9 mouse cellular contexts compared by ENCODE assay signal in the genomic region with DNA sequence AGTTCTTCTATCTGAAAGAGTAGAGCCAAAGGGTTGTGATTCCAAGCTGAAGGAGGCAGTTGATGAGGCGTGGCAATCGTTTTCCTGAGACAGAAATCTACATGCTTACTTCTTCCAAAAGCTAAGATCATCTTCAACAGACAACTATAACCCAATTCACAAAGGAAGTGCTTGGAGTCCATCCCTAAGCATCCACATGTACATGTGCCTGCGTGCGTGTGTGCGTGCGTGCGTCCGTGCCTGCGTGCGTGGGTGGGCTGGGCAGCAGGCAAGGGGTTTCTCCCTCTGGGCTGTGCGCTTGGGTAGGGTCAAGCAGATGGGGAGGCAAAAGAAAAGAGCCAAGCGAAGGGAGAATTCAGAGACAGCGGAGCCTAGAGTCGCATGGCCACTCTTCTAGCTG.
DNase-seq lines count a peak whose midpoint lies in the region; ATAC-seq lines count a peak whose summit lies in the region.
"Had no signal": no experiment of that assay in that cellular context is flagged by ENCODE, and none has a peak within 500 bp of the region (broad histone marks: within the 10 kb centered on the region; RNA-seq: fewer than 3 reads in every experiment).

No protein-coding gene starts in this region.

- H3K9me3 ChIP-seq in heart, embryonic 11.5 days (replicated peaks; ENCODE audit: control insufficient read depth, low read length): no peaks in the 10 kb centered on the region
- H3K9me3 ChIP-seq in neural tube, embryonic 12.5 days: no peaks in the 10 kb centered on the region
- no peaks in the 10 kb centered on the region for H3K9me3 ChIP-seq in intestine, embryonic 15.5 days
- H3K9me3 ChIP-seq: G1E had no signal

- H3K4me3 ChIP-seq in heart, embryonic 11.5 days (ENCODE audit: low read depth, low read length): no peak overlapping the region
- no peak overlapping the region for H3K4me3 ChIP-seq in neural tube, embryonic 12.5 days
- no peak overlapping the region for H3K4me3 ChIP-seq in intestine, embryonic 15.5 days (replicated peaks)

- H3K9ac ChIP-seq in heart, embryonic 11.5 days (ENCODE audit: low read depth, low read length): peak overlapping the region; percentile 64
- H3K9ac ChIP-seq in neural tube, embryonic 12.5 days: no peak overlapping the region
- H3K9ac ChIP-seq in intestine, embryonic 15.5 days: 0 out of 2 replicates have a peak overlapping the region, but pooled peaks have one; percentile 23

- no peaks in the 10 kb centered on the region for H3K36me3 ChIP-seq in heart, embryonic 11.5 days (ENCODE audit: control insufficient read depth, insufficient read depth, low read length)
- H3K36me3 ChIP-seq in neural tube, embryonic 12.5 days: no peaks in the 10 kb centered on the region
- no peaks in the 10 kb centered on the region for H3K36me3 ChIP-seq in intestine, embryonic 15.5 days
- H3K36me3 ChIP-seq: G1E had no signal

- peak overlapping the region; percentile 85 for H3K27ac ChIP-seq in heart, embryonic 11.5 days (ENCODE audit: low read depth, low read length)
- H3K27ac ChIP-seq in neural tube, embryonic 12.5 days: no peak overlapping the region
- H3K27ac ChIP-seq in intestine, embryonic 15.5 days: peak overlapping the region; percentile 38; the same call in 1 of the 2 replicates

- WGBS in heart, embryonic 11.5 days (ENCODE audit: insufficient replicate concordance): 64% methylated on average over 14 of the region's 14 CpGs
- WGBS in neural tube, embryonic 12.5 days: 81% methylated on average over 14 of the region's 14 CpGs
- WGBS in intestine, embryonic 15.5 days: 86% methylated on average over 14 of the region's 14 CpGs

- peaks cover 53% of the 10 kb centered on the region for H3K4me1 ChIP-seq in heart, embryonic 11.5 days (ENCODE audit: control insufficient read depth, insufficient read depth, low read length)
- peaks cover 25% of the 10 kb centered on the region for H3K4me1 ChIP-seq in neural tube, embryonic 12.5 days
- H3K4me1 ChIP-seq in intestine, embryonic 15.5 days (replicated peaks): peaks cover 41% of the 10 kb centered on the region

- no peaks in the 10 kb centered on the region for H3K27me3 ChIP-seq in heart, embryonic 11.5 days (ENCODE audit: control insufficient read depth, insufficient read depth, low read length)
- H3K27me3 ChIP-seq in neural tube, embryonic 12.5 days (replicated peaks): no peaks in the 10 kb centered on the region
- H3K27me3 ChIP-seq in intestine, embryonic 15.5 days (replicated peaks): no peaks in the 10 kb centered on the region

- peak overlapping the region; percentile 53 for H3K4me2 ChIP-seq in heart, embryonic 11.5 days
- peak overlapping the region; percentile 30; the same call in 1 of the 2 replicates for H3K4me2 ChIP-seq in neural tube, embryonic 12.5 days (replicated peaks)
- peak overlapping the region; percentile 22; the same call in 1 of the 2 replicates for H3K4me2 ChIP-seq in intestine, embryonic 15.5 days (replicated peaks)

- no peak for ATAC-seq in heart, embryonic 11.5 days (replicated peaks; ENCODE audit: insufficient number of reproducible peaks, low FRiP score, low TSS enrichment)
- no peak for ATAC-seq in neural tube, embryonic 12.5 days (ENCODE audit: low FRiP score, low read depth)
- no peak for ATAC-seq in intestine, embryonic 15.5 days

- DNase-seq in heart, adult 8-10 months (ENCODE audit: low spot score): no peak
- no peak for DNase-seq in neural tube, embryonic 10.5 days (ENCODE audit: extremely low spot score, low spot score)
- DNase-seq in adrenal gland, postnatal 10 days: no peak
- DNase-seq in spleen, adult 12 weeks (ENCODE audit: low spot score): no peak
- no peak for DNase-seq in gastrocnemius, postnatal 36 days

- intact Hi-C loops in gastrocnemius, postnatal 36 days (cut with DNase I): no loop called here
